Mouse (Mus musculus) ES-E14 (cell line): ENCODE results near the gene Fdx1l.

ENCODE experiments used
- CHD2 ChIP-seq: IDR thresholded peaks from 2 replicates; pipeline ENCODE4 v1.6.1; 2014; ENCODE audit warnings: mild to moderate bottlenecking, low read depth, low read length, inconsistent platforms
- HCFC1 ChIP-seq: IDR thresholded peaks from 2 replicates; pipeline ENCODE4 v1.6.1; 2012; ENCODE audit warnings: low read length, inconsistent platforms, borderline replicate concordance; ENCODE audit not compliant: insufficient read depth
- MAFK ChIP-seq: IDR thresholded peaks from 2 replicates; pipeline ENCODE4 v1.6.1; 2014; ENCODE audit warnings: mild to moderate bottlenecking, low read depth, low read length, inconsistent platforms; ENCODE audit not compliant: insufficient read depth
- ZC3H11A ChIP-seq: IDR thresholded peaks from 2 replicates; pipeline ENCODE4 v1.6.1; 2012; ENCODE audit warnings: low read depth, mild to moderate bottlenecking, inconsistent platforms, low read length, borderline replicate concordance
- ZNF384 ChIP-seq: IDR thresholded peaks from 2 replicates; pipeline ENCODE4 v1.6.1; 2012; ENCODE audit warnings: low read depth, low read length, inconsistent platforms

- TF ChIP-seq ZNF384, result no peak
- TF ChIP-seq ZC3H11A, result no peak
- no peak for TF ChIP-seq CHD2
- no peak for TF ChIP-seq MAFK
- TF ChIP-seq HCFC1, result no peak
Observed at GRCm38 (mm10) chr9:21113751-21114150, 40.3 kb upstream of the Fdx1l start.
